Mouse (Mus musculus) T-helper 17 cell (primary cell): Measurements from ENCODE around the gene Rspo4.

Experiments used
- in situ Hi-C, 2 experiments: fragments of 300-600 bp; cut with MboI, MseI; formaldehyde crosslinking; loops; 1 replicate in 1 of 2; 2 replicates in 1 of 2; pipeline ENCODE4 v1.15.1; 2025; ENCODE audit warnings: high pct_unique_total_duplicates in 2 of 2

The Rspo4 gene

GRCm38 (mm10) chr2:151910498-151910897, 67.8 kb downstream of the Rspo4 start:
- in situ Hi-C loops = no loop called here

DNA sequence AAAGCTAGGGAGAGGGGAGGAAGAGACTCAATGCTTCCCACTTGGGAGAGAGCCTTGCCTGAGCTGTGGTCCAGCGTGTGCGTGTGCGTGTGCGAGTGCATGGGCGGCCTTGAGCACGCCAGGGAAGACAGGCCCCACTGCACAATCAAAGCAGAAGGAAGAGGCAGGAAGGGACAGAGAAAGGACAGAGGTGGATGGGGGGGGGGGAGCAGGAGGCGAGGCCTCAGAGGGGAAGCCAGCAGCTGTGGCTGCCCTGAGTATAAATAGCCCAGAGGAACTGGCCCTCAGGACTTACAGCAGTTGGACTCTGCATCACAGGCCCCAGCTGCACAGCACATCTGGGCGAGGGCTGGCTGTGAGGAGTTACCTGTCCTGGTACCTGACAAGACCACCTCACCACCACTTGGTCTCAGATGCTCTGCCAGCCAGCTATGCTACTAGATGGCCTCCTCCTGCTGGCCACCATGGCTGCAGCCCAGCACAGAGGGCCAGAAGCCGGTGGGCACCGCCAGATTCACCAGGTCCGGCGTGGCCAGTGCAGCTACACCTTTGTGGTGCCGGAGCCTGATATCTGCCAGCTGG, 68.3 kb downstream of the Rspo4 start, which contains the start of gene Angpt4:
Gene Angpt4 (plus strand): TSS at position 292 of the 582 bp plus-strand sequence.
- in situ Hi-C loops = no loop called here

GRCm38 (mm10) chr2:151911751-151912150, 69.0 kb downstream of the Rspo4 start:
- in situ Hi-C loops = no loop called here

- in situ Hi-C loops = no loop called here
These were observed 71.4 kb downstream of the Rspo4 start for GRCm38 (mm10) chr2:151914120-151914519.

DNA sequence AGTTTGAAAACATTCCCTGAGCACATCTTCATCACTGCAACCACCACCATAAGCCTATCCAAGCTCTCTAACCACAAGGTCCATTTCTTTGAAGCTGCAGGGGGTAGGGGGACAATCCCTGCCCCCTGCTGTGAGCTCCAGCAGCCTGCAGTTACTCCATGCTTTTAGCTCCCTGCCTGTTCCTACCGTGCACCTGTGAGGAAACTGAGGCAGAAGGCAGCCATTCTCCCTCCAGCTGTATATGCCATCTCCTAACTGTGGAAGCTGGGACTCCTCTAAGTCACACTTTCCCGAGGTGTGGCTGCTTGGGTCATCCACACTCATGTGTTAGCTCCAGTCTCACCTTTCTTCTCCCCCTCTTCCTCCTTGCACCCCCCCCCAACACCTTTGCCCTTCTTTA, 72.4 kb downstream of the Rspo4 start:
- in situ Hi-C loops = no loop called here

- in situ Hi-C loops = no loop called here
These were observed 73.5 kb downstream of the Rspo4 start for GRCm38 (mm10) chr2:151916061-151916831.

DNA sequence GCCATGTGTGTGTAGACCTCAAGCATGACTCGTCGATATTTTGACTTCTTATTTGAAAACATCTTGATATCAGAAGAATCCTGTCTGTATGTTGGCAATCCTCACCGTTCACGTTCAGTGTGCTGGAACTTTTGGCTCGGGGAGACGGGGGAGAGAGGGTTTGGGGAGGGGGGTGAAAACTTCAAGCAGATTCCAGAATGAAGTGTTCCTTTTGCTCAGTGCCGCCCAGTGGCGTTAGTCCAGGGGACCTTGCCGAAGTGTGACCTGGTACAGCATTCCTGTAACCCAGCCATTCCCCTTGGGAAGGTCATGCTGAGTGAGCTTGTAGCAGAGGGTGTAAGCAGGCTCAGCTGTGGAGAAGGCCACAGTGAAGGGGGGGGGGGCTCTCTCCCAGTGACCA, 76.4 kb downstream of the Rspo4 start:
- in situ Hi-C loops = no loop called here

DNA sequence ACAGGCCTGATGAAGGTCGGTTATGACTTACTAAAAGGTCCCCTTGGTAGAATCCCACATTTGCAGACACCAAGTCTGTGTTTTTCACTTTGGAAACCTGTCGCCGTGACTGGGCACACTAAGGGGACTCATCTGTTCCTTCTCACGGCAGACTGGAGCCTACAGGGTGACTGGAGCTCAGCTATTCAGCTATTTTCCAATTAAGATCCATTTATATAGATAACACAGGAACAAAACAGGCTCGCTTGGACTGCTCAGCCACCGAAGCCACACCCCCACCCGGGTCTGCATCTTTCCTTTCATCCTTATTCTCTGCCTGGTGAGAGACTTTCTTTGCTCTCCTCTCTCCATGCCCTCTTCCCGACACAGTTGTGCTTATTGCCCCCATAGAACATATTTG, 78.3 kb downstream of the Rspo4 start:
- in situ Hi-C loops = no loop called here

GRCm38 (mm10) chr2:151921596-151921995, 78.9 kb downstream of the Rspo4 start:
- in situ Hi-C loops = no loop called here
